Comparison of ENCODE assay signal across 29 mouse cellular contexts in the genomic region with DNA sequence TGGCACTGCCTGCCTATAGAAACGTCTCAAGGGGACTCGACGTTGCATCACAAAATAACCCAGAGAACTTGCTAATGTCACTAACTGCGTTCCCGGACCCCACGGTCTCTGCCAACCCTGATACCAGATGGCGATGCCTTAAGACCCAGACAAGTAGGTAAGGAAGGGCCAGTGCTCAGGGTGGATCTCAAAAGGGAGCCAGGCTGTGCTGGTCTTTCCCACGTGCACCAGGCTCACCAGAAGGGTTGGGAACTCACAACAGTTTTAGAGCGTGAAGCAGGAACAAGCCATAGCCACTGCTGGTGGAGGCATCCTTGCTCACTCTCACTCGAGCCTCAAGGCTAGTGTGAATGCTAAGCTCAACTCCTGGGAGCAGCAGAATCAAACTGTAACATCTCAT. TPM values are rescaled to one million over a fixed set of nuclear protein-coding genes. Genes with fewer than 3 reads are reported as not detected.
DNase-seq lines count a peak whose midpoint lies in the region; ATAC-seq and TF ChIP-seq lines count a peak whose summit lies in the region.
"Had no signal": no experiment of that assay in that cellular context is flagged by ENCODE, and none has a peak within 500 bp of the region (broad histone marks: within the 10 kb centered on the region; RNA-seq: fewer than 3 reads in every experiment).

No protein-coding gene starts in this region.

- no peak for ATAC-seq in cerebellum, adult (ENCODE audit: insufficient number of reproducible peaks, low FRiP score, low TSS enrichment)
- ATAC-seq in forebrain, embryonic 15.5 days (replicated peaks) = no peak
- ATAC-seq in forebrain, embryonic 11.5 days (replicated peaks; ENCODE audit: low FRiP score) = no peak
- ATAC-seq in hindbrain, postnatal 0 days = no peak
- ATAC-seq in hindbrain, embryonic 11.5 days (ENCODE audit: low FRiP score) = no peak
- ATAC-seq: CD4-positive, CD25-positive, alpha-beta regulatory T cell, adult 4 months had no signal

- peaks cover 84% of the 10 kb centered on the region for H3K4me1 ChIP-seq in forebrain, embryonic 15.5 days
- H3K4me1 ChIP-seq in forebrain, embryonic 11.5 days (replicated peaks; ENCODE audit: control insufficient read depth, insufficient read depth, low read length) = peaks cover 29% of the 10 kb centered on the region
- peaks cover 20% of the 10 kb centered on the region for H3K4me1 ChIP-seq in hindbrain, postnatal 0 days (ENCODE audit: insufficient read depth, low read length)
- H3K4me1 ChIP-seq in hindbrain, embryonic 11.5 days (replicated peaks; ENCODE audit: control insufficient read depth, insufficient read depth, low read length) = peaks cover 13% of the 10 kb centered on the region
- peaks cover 19% of the 10 kb centered on the region for H3K4me1 ChIP-seq in cortical plate, adult 2 months (ENCODE audit: control insufficient read depth, insufficient read depth, low read length)

- no peaks in the 10 kb centered on the region for H3K36me3 ChIP-seq in forebrain, embryonic 15.5 days
- H3K36me3 ChIP-seq in forebrain, embryonic 11.5 days (ENCODE audit: control insufficient read depth, insufficient read depth, low read length) = no peaks in the 10 kb centered on the region
- no peaks in the 10 kb centered on the region for H3K36me3 ChIP-seq in hindbrain, postnatal 0 days (ENCODE audit: insufficient read depth, low read length)
- H3K36me3 ChIP-seq in hindbrain, embryonic 11.5 days (ENCODE audit: control insufficient read depth, insufficient read depth, low read length) = no peaks in the 10 kb centered on the region
- H3K36me3 ChIP-seq: midbrain, embryonic 12.5 days had no signal

- H3K27ac ChIP-seq in forebrain, embryonic 15.5 days (replicated peaks) = peak overlapping the region; percentile 97
- H3K27ac ChIP-seq in forebrain, embryonic 11.5 days (ENCODE audit: low read depth, low read length) = no peak overlapping the region
- H3K27ac ChIP-seq in hindbrain, postnatal 0 days = 0 out of 2 replicates have a peak overlapping the region, but pooled peaks have one; percentile 73
- no peak overlapping the region for H3K27ac ChIP-seq in hindbrain, embryonic 11.5 days (ENCODE audit: low read depth, low read length)
- H3K27ac ChIP-seq in cortical plate, adult 2 months (ENCODE audit: insufficient read depth, low read length) = peak overlapping the region; percentile 96
- H3K27ac ChIP-seq: embryonic facial prominence, embryonic 12.5 days; heart, embryonic 13.5 days; kidney, embryonic 15.5 days; limb, embryonic 15.5 days; liver, embryonic 14.5 days; midbrain, embryonic 12.5 days; stomach, embryonic 15.5 days had no signal

- H3K4me3 ChIP-seq in forebrain, embryonic 15.5 days = peak overlapping the region; percentile 43
- H3K4me3 ChIP-seq in forebrain, embryonic 11.5 days (ENCODE audit: low read depth, low read length) = no peak overlapping the region
- H3K4me3 ChIP-seq in hindbrain, postnatal 0 days (ENCODE audit: low read length) = 0 out of 2 replicates have a peak overlapping the region, but pooled peaks have one; percentile 7
- no peak overlapping the region for H3K4me3 ChIP-seq in hindbrain, embryonic 11.5 days (ENCODE audit: low read depth, low read length)
- H3K4me3 ChIP-seq in cortical plate, adult 2 months (ENCODE audit: insufficient read depth, low read length) = peak overlapping the region; percentile 30; the same call in 1 of the 2 replicates
- H3K4me3 ChIP-seq: embryonic facial prominence, embryonic 12.5 days; erythroblast, embryonic 14.5 days; heart, adult 2 months; heart, embryonic 13.5 days; kidney, embryonic 15.5 days; limb, embryonic 15.5 days; midbrain, embryonic 12.5 days; myocyte; stomach, embryonic 15.5 days had no signal

- peak; percentile 27; the same call in 1 of the 2 replicates for TF ChIP-seq POLR2A in cortical plate, adult 2 months (IDR thresholded peaks at IDR 0.05; ENCODE audit: extremely low read depth, insufficient read depth, low read length)

- peak overlapping the region; percentile 81 for H3K9ac ChIP-seq in forebrain, embryonic 15.5 days (replicated peaks)
- H3K9ac ChIP-seq in forebrain, embryonic 11.5 days (ENCODE audit: low read length) = no peak overlapping the region
- H3K9ac ChIP-seq in hindbrain, postnatal 0 days (replicated peaks; ENCODE audit: low read length) = 0 out of 2 replicates have a peak overlapping the region, but pooled peaks have one; percentile 10
- no peak overlapping the region for H3K9ac ChIP-seq in hindbrain, embryonic 11.5 days (ENCODE audit: low read depth, low read length)
- H3K9ac ChIP-seq: embryonic facial prominence, embryonic 12.5 days; heart, embryonic 13.5 days; kidney, embryonic 15.5 days; limb, embryonic 15.5 days; liver, embryonic 14.5 days; lung, embryonic 14.5 days; midbrain, embryonic 12.5 days; stomach, embryonic 15.5 days had no signal

- peak overlapping the region; percentile 70 for H3K4me2 ChIP-seq in forebrain, embryonic 15.5 days (replicated peaks)
- H3K4me2 ChIP-seq in forebrain, embryonic 11.5 days (ENCODE audit: low read depth, low read length, severe bottlenecking) = no peak overlapping the region
- H3K4me2 ChIP-seq in hindbrain, postnatal 0 days (ENCODE audit: low read depth, low read length) = peak overlapping the region; percentile 50
- H3K4me2 ChIP-seq in hindbrain, embryonic 11.5 days (replicated peaks; ENCODE audit: low read depth, low read length) = no peak overlapping the region
- H3K4me2 ChIP-seq: embryonic facial prominence, embryonic 12.5 days; heart, embryonic 13.5 days; kidney, embryonic 15.5 days; limb, embryonic 15.5 days; lung, embryonic 14.5 days; midbrain, embryonic 12.5 days; stomach, embryonic 15.5 days had no signal

- DNase-seq in cerebellum, adult 9-10 months = peak; percentile 53
- no peak for DNase-seq in forebrain, embryonic 11.5 days (ENCODE audit: low spot score)
- no peak for DNase-seq in hindbrain, postnatal 0 days (ENCODE audit: low spot score)
- DNase-seq in hindbrain, embryonic 11.5 days (ENCODE audit: low spot score) = no peak
- DNase-seq in urinary bladder, postnatal 25 days (ENCODE audit: low spot score) = no peak
- DNase-seq: adrenal gland, postnatal 14 days; gastrocnemius, postnatal 25 days; heart, adult 2 months; heart, postnatal 14 days; kidney, adult 11 months; kidney, postnatal 36 days; left cerebral cortex, postnatal 4 days; lung, embryonic 14.5 days; right cerebral cortex, adult 18-20 months; thymus, postnatal 25 days had no signal

- TF ChIP-seq CTCF in hindbrain, postnatal 0 days (IDR thresholded peaks at IDR 0.05; ENCODE audit: low read depth) = no peak
- TF ChIP-seq CTCF in cortical plate, adult 2 months (IDR thresholded peaks at IDR 0.05; ENCODE audit: extremely low read depth, insufficient read depth, low read length) = no peak

- 62% methylated on average over 10 of the region's 10 CpGs for WGBS in forebrain, embryonic 15.5 days
- 80% methylated on average over 10 of the region's 10 CpGs for WGBS in forebrain, embryonic 11.5 days
- WGBS in hindbrain, postnatal 0 days = 57% methylated on average over 10 of the region's 10 CpGs
- 81% methylated on average over 10 of the region's 10 CpGs for WGBS in hindbrain, embryonic 11.5 days

- H3K27me3 ChIP-seq in forebrain, embryonic 15.5 days = no peaks in the 10 kb centered on the region
- H3K27me3 ChIP-seq in forebrain, embryonic 11.5 days (ENCODE audit: control insufficient read depth, insufficient read depth, low read length) = peaks cover 59% of the 10 kb centered on the region
- H3K27me3 ChIP-seq in hindbrain, postnatal 0 days (ENCODE audit: insufficient read depth, low read length) = no peaks in the 10 kb centered on the region
- peaks cover 97% of the 10 kb centered on the region for H3K27me3 ChIP-seq in hindbrain, embryonic 11.5 days (ENCODE audit: control insufficient read depth, insufficient read depth, low read length)
- H3K27me3 ChIP-seq: limb, embryonic 15.5 days had no signal

- H3K9me3 ChIP-seq in forebrain, embryonic 15.5 days = no peaks in the 10 kb centered on the region
- H3K9me3 ChIP-seq in forebrain, embryonic 11.5 days (ENCODE audit: control insufficient read depth, low read length) = no peaks in the 10 kb centered on the region
- no peaks in the 10 kb centered on the region for H3K9me3 ChIP-seq in hindbrain, postnatal 0 days (ENCODE audit: low read length)
- no peaks in the 10 kb centered on the region for H3K9me3 ChIP-seq in hindbrain, embryonic 11.5 days (ENCODE audit: control insufficient read depth, low read length)
- H3K9me3 ChIP-seq: embryonic facial prominence, embryonic 12.5 days; heart, embryonic 13.5 days; kidney, embryonic 15.5 days; limb, embryonic 15.5 days; midbrain, embryonic 12.5 days; stomach, embryonic 15.5 days had no signal

RNA-seq across cellular contexts. Expression of a gene that starts 32.9 kb away (rescaled TPM):
- 413 and 445 TPM in 2 replicates for polyA plus RNA-seq in forebrain, embryonic 15.5 days (2015; fragmentation: Nextera tagmentation; extraction: Ambion mirVana)
- polyA plus RNA-seq in forebrain, embryonic 11.5 days (2014; fragmentation: Nextera tagmentation; extraction: Ambion mirVana) = 7.7 and 8.9 TPM in 2 replicates
- 90.4 and 92.5 TPM in 2 replicates for total RNA-seq in hindbrain, postnatal 0 days (2014; rRNA removed)
- polyA plus RNA-seq in hindbrain, postnatal 0 days (2015; fragmentation: Nextera tagmentation; extraction: Ambion mirVana) = 123 and 126 TPM in 2 replicates
- 2.4 and 3.0 TPM in 2 replicates for polyA plus RNA-seq in hindbrain, embryonic 11.5 days (2014; fragmentation: Nextera tagmentation; extraction: Ambion mirVana)
- polyA plus RNA-seq in cortical plate, adult 2 months (2012; rRNA removed) = 82.8 and 89.1 TPM in 2 replicates

RNA-seq across cellular contexts. Expression of a gene that starts 44.4 kb away (rescaled TPM):
- polyA plus RNA-seq in forebrain, embryonic 15.5 days (2015; fragmentation: Nextera tagmentation; extraction: Ambion mirVana) = 2.7 TPM in 2 replicates
- 3.0 and 3.1 TPM in 2 replicates for polyA plus RNA-seq in forebrain, embryonic 11.5 days (2014; fragmentation: Nextera tagmentation; extraction: Ambion mirVana)
- 1.2 TPM in 1 of 2 replicates, not detected in the other for total RNA-seq in hindbrain, postnatal 0 days (2014; rRNA removed)
- polyA plus RNA-seq in hindbrain, postnatal 0 days (2015; fragmentation: Nextera tagmentation; extraction: Ambion mirVana) = 1.1 and 1.7 TPM in 2 replicates
- polyA plus RNA-seq in hindbrain, embryonic 11.5 days (2014; fragmentation: Nextera tagmentation; extraction: Ambion mirVana) = 2.3 and 2.9 TPM in 2 replicates
- 0.30 and 0.42 TPM in 2 replicates for polyA plus RNA-seq in cortical plate, adult 2 months (2012; rRNA removed)
- total RNA-seq: left cerebral cortex, adult 18-20 months; left cerebral cortex, postnatal 4 days had no signal

RNA-seq across cellular contexts. Expression of a gene that starts 55.4 kb away (rescaled TPM):
- polyA plus RNA-seq in forebrain, embryonic 15.5 days (2015; fragmentation: Nextera tagmentation; extraction: Ambion mirVana) = 8.1 and 8.9 TPM in 2 replicates
- 5.5 and 6.4 TPM in 2 replicates for polyA plus RNA-seq in forebrain, embryonic 11.5 days (2014; fragmentation: Nextera tagmentation; extraction: Ambion mirVana)
- 6.6 and 7.2 TPM in 2 replicates for total RNA-seq in hindbrain, postnatal 0 days (2014; rRNA removed)
- 12.3 and 12.5 TPM in 2 replicates for polyA plus RNA-seq in hindbrain, postnatal 0 days (2015; fragmentation: Nextera tagmentation; extraction: Ambion mirVana)
- polyA plus RNA-seq in hindbrain, embryonic 11.5 days (2014; fragmentation: Nextera tagmentation; extraction: Ambion mirVana) = 6.2 and 7.1 TPM in 2 replicates
- 14.9 and 16.0 TPM in 2 replicates for polyA plus RNA-seq in cortical plate, adult 2 months (2012; rRNA removed)

Comparison
In these comparisons a context has a peak if more than half of its experiments do, and no peak if none do; other contexts are left out.
1. H3K27ac ChIP-seq: peak in forebrain, embryonic 15.5 days (single experiment), hindbrain, postnatal 0 days (single experiment) and cortical plate, adult 2 months (single experiment); none in forebrain, embryonic 11.5 days (single experiment) and hindbrain, embryonic 11.5 days (single experiment).
2. H3K4me2 ChIP-seq: peak in forebrain, embryonic 15.5 days (single experiment) and hindbrain, postnatal 0 days (single experiment); none in forebrain, embryonic 11.5 days (single experiment) and hindbrain, embryonic 11.5 days (single experiment).
3. H3K4me3 ChIP-seq: peak in forebrain, embryonic 15.5 days (single experiment), hindbrain, postnatal 0 days (single experiment) and cortical plate, adult 2 months (single experiment); none in forebrain, embryonic 11.5 days (single experiment) and hindbrain, embryonic 11.5 days (single experiment).
4. H3K9ac ChIP-seq: peak in forebrain, embryonic 15.5 days (single experiment) and hindbrain, postnatal 0 days (single experiment); none in forebrain, embryonic 11.5 days (single experiment) and hindbrain, embryonic 11.5 days (single experiment).